Mouse (Mus musculus) hindbrain, embryonic 15.5 days (tissue): ENCODE results near the gene B020031M17Rik. TPM values are rescaled to one million over a fixed set of nuclear protein-coding genes. Genes with fewer than 3 reads are reported as not detected.
"Not testable (repeated sequence)": the region's sequence is repeated elsewhere in the genome, so short reads cannot be mapped to it uniquely, and the experiment has no call there.

Experiments
- ATAC-seq: fragments of 200-750 bp; cut with Nextera tagmentation; 2 replicates; pipeline ENCODE4 v1.8.0; 2017; ENCODE audit warnings: low read depth, moderate number of reproducible peaks, moderate TSS enrichment; ENCODE audit not compliant: low FRiP score
- H3K27ac ChIP-seq: fragments of 300-500 bp; sonication (generic); replicated peaks from 2 replicates; pipeline ENCODE4 v1.5.1; 2015; ENCODE audit warnings: mild to moderate bottlenecking, inconsistent platforms
- H3K27me3 ChIP-seq: fragments of 300-500 bp; sonication (generic); 2 replicates; pipeline ENCODE4 v1.6.1; 2015; ENCODE audit warnings: control low read depth, inconsistent platforms
- H3K36me3 ChIP-seq: fragments of 300-500 bp; sonication (generic); 2 replicates; pipeline ENCODE4 v1.6.1; 2015; ENCODE audit warnings: control low read depth, inconsistent platforms
- H3K4me1 ChIP-seq: fragments of 300-500 bp; sonication (generic); replicated peaks from 2 replicates; pipeline ENCODE4 v1.6.1; 2015; ENCODE audit warnings: control low read depth, inconsistent platforms
- H3K4me2 ChIP-seq: fragments of 300-500 bp; sonication (generic); 2 replicates; pipeline ENCODE4 v1.6.1; 2015; ENCODE audit warnings: moderate library complexity, mild to moderate bottlenecking, inconsistent platforms
- H3K4me3 ChIP-seq: fragments of 300-500 bp; sonication (generic); 2 replicates; pipeline ENCODE4 v1.5.1; 2015; ENCODE audit warnings: mild to moderate bottlenecking, inconsistent platforms
- H3K9ac ChIP-seq: fragments of 300-500 bp; sonication (generic); 2 replicates; pipeline ENCODE4 v1.6.1; 2015; ENCODE audit warnings: inconsistent platforms
- H3K9me3 ChIP-seq: fragments of 300-500 bp; sonication (generic); 2 replicates; pipeline ENCODE4 v1.6.1; 2016; ENCODE audit warnings: control low read depth, inconsistent platforms
- WGBS: fragments of 180-500 bp; shearing (Covaris S2); methylation state at CpG from one replicate; pipeline ENCODE4 v1.1.7; 2015; 5-methylcytosine and 5-hydroxymethylcytosine counted together
- polyA plus RNA-seq: library from polyadenylated mRNA; unstranded; fragments of >200 nt; fragmentation: Nextera tagmentation; extraction: Ambion mirVana; gene quantifications from 2 replicates; pipeline ENCODE4 v1.2.1, GENCODE M21; 2015

B020031M17Rik gene
- polyA plus RNA-seq, 1 experiment from 2014 or later: not detected

DNA sequence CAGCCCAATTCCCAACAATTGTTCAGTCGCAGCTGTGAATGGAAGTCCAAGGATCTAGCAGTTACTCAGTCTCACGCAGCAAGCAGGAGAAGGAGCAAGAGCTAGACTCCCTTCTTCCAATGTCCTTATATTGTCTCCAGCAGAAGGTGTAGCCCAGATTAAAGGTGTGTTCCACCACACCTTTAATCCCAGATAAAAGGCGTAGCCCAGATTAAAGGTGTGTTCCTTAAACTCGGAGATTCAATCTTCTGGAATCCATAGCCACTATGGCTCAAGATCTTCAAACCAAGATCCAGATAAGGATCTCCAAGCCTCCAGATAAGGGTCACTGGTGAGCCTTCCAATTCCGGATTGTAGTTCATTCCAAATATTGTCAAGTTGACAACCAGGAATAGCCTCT lies 21.4 kb downstream of the B020031M17Rik start, which contains the start of gene Gm21761:
TSS of gene Gm21761 (minus strand) at position 101 of the 400 bp plus-strand sequence.
- H3K36me3 ChIP-seq, ATAC-seq, H3K4me1 ChIP-seq, H3K27ac ChIP-seq, H3K4me2 ChIP-seq, H3K9me3 ChIP-seq, H3K27me3 ChIP-seq, H3K9ac ChIP-seq, H3K4me3 ChIP-seq: not testable (repeated sequence)
- WGBS: 93% methylated on average over 2 of the region's 5 CpGs

DNA sequence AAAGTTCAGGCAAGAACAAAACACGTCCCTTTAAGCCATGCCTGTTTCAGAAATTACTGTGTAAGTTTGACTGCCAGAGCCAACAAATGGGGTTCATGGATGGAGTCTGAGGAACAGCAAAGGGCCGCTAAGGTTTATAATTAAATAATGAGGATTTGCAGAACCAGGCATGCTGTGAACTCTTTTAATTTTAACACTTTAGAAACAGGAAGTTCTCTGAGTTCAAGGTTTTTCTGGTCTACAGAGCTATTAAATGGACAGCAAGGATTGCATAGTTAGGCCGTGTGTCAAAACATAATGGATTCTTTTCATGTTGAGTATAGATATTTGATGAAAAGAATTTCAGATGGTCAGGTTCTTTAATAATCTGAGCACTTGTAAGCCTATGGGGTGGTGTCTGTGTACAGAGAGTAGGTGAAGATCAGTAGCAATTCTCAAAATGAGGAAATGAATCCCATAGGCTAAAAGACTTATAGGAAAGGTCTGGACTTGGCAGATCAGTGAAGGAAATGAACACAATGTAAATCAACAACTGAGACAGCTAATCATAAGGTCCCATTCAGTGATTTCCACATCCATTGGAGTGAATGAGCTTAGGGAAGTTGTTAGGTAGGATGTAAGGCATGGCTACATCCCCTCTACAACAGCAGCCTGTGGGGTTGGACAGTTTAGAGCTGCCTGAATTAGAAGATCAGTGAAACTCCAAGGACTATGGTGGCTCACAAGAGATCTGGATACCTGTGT lies 25.8 kb downstream of the B020031M17Rik start:
- not testable (repeated sequence) for H3K9me3 ChIP-seq, H3K9ac ChIP-seq, H3K36me3 ChIP-seq, H3K27me3 ChIP-seq, H3K4me1 ChIP-seq, H3K27ac ChIP-seq, H3K4me2 ChIP-seq, ATAC-seq, H3K4me3 ChIP-seq
- WGBS: 85% methylated on average over 3 of the region's 3 CpGs

- not testable (repeated sequence) for H3K9ac ChIP-seq, ATAC-seq, H3K4me1 ChIP-seq, H3K9me3 ChIP-seq, H3K36me3 ChIP-seq, H3K27ac ChIP-seq, H3K4me3 ChIP-seq, H3K27me3 ChIP-seq, H3K4me2 ChIP-seq
- WGBS: 87% methylated on average over 4 of the region's 5 CpGs
Measured at GRCm38 (mm10) chr13:119916966-119917722, 33.5 kb downstream of the B020031M17Rik start.

GRCm38 (mm10) chr13:119916449-119916848 lies 34.2 kb downstream of the B020031M17Rik start:
- not testable (repeated sequence) for H3K27me3 ChIP-seq, H3K9me3 ChIP-seq, H3K4me1 ChIP-seq, ATAC-seq, H3K9ac ChIP-seq, H3K27ac ChIP-seq, H3K4me3 ChIP-seq, H3K36me3 ChIP-seq, H3K4me2 ChIP-seq
- 85% methylated on average over 2 of the region's 2 CpGs for WGBS

Other genes starting within 250 kb of the B020031M17Rik start
- gene Nim1k, start 194.9 kb downstream of the B020031M17Rik start, polyA plus RNA-seq: 5.4 and 5.5 TPM in 2 replicates
- gene Zfp131, start 159.9 kb downstream of the B020031M17Rik start, polyA plus RNA-seq: 32.2 and 33.0 TPM in 2 replicates
- not detected in 2 replicates for gene AF067063, start 120.6 kb downstream of the B020031M17Rik start, polyA plus RNA-seq
- not detected in 2 replicates for gene D13Ertd608e, start 114.8 kb downstream of the B020031M17Rik start, polyA plus RNA-seq
- not detected in 2 replicates for gene Tcstv1, start 56.0 kb downstream of the B020031M17Rik start, polyA plus RNA-seq
- gene Gm21761, start 21.5 kb downstream of the B020031M17Rik start, polyA plus RNA-seq: not detected in 2 replicates
- not detected in 2 replicates for gene Gm36079, start 76.2 kb upstream of the B020031M17Rik start, polyA plus RNA-seq
- 0.24 TPM in 1 of 2 replicates, not detected in the other for gene Gm21188, start 101.4 kb upstream of the B020031M17Rik start, polyA plus RNA-seq
- gene Gm20767, start 189.4 kb upstream of the B020031M17Rik start, polyA plus RNA-seq: not detected in 2 replicates
- not detected in 2 replicates for gene Gm21818, start 221.6 kb upstream of the B020031M17Rik start, polyA plus RNA-seq